Mouse (Mus musculus) thymus, adult 2 months (tissue): ENCODE data around the gene a.

Experiments
- CTCF ChIP-seq: fragments of 200-500 bp; IDR thresholded peaks from 2 replicates; pipeline ENCODE4 v1.5.1; 2012; ENCODE audit warnings: mild to moderate bottlenecking, control low read depth, low read length, moderate library complexity, borderline replicate concordance; ENCODE audit not compliant: control insufficient read depth, poor library complexity, insufficient read depth; ENCODE audit errors: extremely low read depth
- POLR2A ChIP-seq: fragments of 200-500 bp; IDR thresholded peaks from 2 replicates; pipeline ENCODE4 v1.6.1; 2012; ENCODE audit warnings: mild to moderate bottlenecking, low read length, control low read depth, moderate library complexity; ENCODE audit not compliant: control insufficient read depth, poor library complexity, insufficient read depth; ENCODE audit errors: extremely low read depth

- peak; percentile 57 for TF ChIP-seq POLR2A
- TF ChIP-seq CTCF = 0 out of 2 replicates have a peak, but pooled peaks have one; percentile 23
These were observed 283.0 kb downstream of the a start, which contains the start of gene Ahcy for GRCm38 (mm10) chr2:155073978-155074765.
